Mouse (Mus musculus): ENCODE results near the gene 1110002E22Rik.

GRCm38 (mm10) chr3:138058226-138058625 lies 6.6 kb upstream of the 1110002E22Rik start:
- TF ChIP-seq POLR2A (IDR thresholded peaks at IDR 0.05; ENCODE audit: control insufficient read depth, low read depth, low read length) (no peak), CTCF (IDR thresholded peaks at IDR 0.05; ENCODE audit: control insufficient read depth, insufficient read depth, insufficient replicate concordance, low read depth, low read length) (no peak)
